Mouse (Mus musculus) heart, adult 2 months (tissue): Measurements from ENCODE around the gene Acsl1. TPM values are rescaled to one million over a fixed set of nuclear protein-coding genes. Genes with fewer than 3 reads are reported as not detected.

ENCODE experiments used
- DNase-seq, 2 experiments: peaks; one replicate each; pipeline ENCODE4 v3.0.0; 2021
- H3K27ac ChIP-seq: fragments of 200-600 bp; 2 replicates; pipeline ENCODE4 v1.8.1; 2022
- H3K27me3 ChIP-seq: fragments of 200-500 bp; 2 replicates; pipeline ENCODE4 v1.6.1; 2012; ENCODE audit warnings: mild to moderate bottlenecking, low read length, inconsistent platforms, mixed read lengths; ENCODE audit not compliant: control insufficient read depth, insufficient read depth
- H3K36me3 ChIP-seq: fragments of 200-500 bp; 2 replicates; pipeline ENCODE4 v1.6.1; 2012; ENCODE audit warnings: low read length, inconsistent platforms; ENCODE audit not compliant: control insufficient read depth, insufficient read depth
- H3K4me1 ChIP-seq: fragments of 200-500 bp; 2 replicates; pipeline ENCODE4 v1.6.1; 2011; ENCODE audit warnings: low read length; ENCODE audit not compliant: control insufficient read depth, insufficient read depth
- H3K4me3 ChIP-seq: fragments of 200-600 bp; 2 replicates; pipeline ENCODE4 v1.8.1; 2022
- H3K79me2 ChIP-seq: fragments of 200-500 bp; replicated peaks from 2 replicates; pipeline ENCODE4 v1.6.1; 2012; ENCODE audit warnings: mild to moderate bottlenecking, inconsistent platforms, low read length, moderate library complexity, mixed read lengths; ENCODE audit not compliant: control insufficient read depth, insufficient read depth
- H3K9ac ChIP-seq: fragments of 200-500 bp; 2 replicates; pipeline ENCODE4 v1.6.1; 2012; ENCODE audit warnings: low read depth, mild to moderate bottlenecking, control low read depth, inconsistent platforms, low read length, mixed read lengths
- CTCF ChIP-seq: fragments of 200-600 bp; IDR thresholded peaks from 2 replicates; pipeline ENCODE4 v1.8.1; 2022; ENCODE audit warnings: antibody characterized with exemption, mild to moderate bottlenecking, moderate library complexity
- EP300 ChIP-seq: fragments of 200-500 bp; IDR thresholded peaks from 2 replicates; pipeline ENCODE4 v1.6.1; 2011; ENCODE audit warnings: low read depth, low read length, control low read depth; ENCODE audit not compliant: insufficient read depth
- POLR2A ChIP-seq: fragments of 200-500 bp; IDR thresholded peaks from 2 replicates; pipeline ENCODE4 v1.6.1; 2011; ENCODE audit warnings: mild to moderate bottlenecking, low read depth, low read length, control low read depth; ENCODE audit not compliant: insufficient read depth
- WGBS: fragments of 180-500 bp; shearing (Covaris S2); methylation state at CpG from one replicate; pipeline ENCODE4 v1.1.7; 2018; 5-methylcytosine and 5-hydroxymethylcytosine counted together
- intact Hi-C: fragments of 180-260 bp; cut with DNase I; formaldehyde crosslinking; loops from one replicate; pipeline ENCODE4 v1.15.1; 2025
- polyA plus RNA-seq: library from polyadenylated mRNA; depleted of rRNA; stranded (reverse); fragments of >200 nt; gene quantifications from 2 replicates; pipeline ENCODE4 v1.2.3, GENCODE M21; 2012
- total RNA-seq, 2 experiments: library from RNA; stranded (reverse); gene quantifications; 2 replicates each; pipeline ENCODE4 v1.2.3; 2021

Acsl1 gene
- total and polyA plus RNA-seq, 3 experiments: 330 to 911 (median 774) TPM

- Histone ChIP-seq H3K79me2 (no peaks in the 10 kb centered on the region), H3K9ac (no peak overlapping the region), H3K4me3 (no peak overlapping the region), H3K27ac (no peak overlapping the region), H3K36me3 (no peaks in the 10 kb centered on the region), H3K27me3 (no peaks in the 10 kb centered on the region), H3K4me1 (no peaks in the 10 kb centered on the region)
- TF ChIP-seq POLR2A (no peak), EP300 (0 out of 2 replicates have a peak, but pooled peaks have one; percentile 21)
- DNase-seq: peak; percentile 71 to 78
- 25% methylated on average over 5 of the region's 5 CpGs for WGBS
- intact Hi-C loops: loop anchor here (10.0 kb wide), 1 partner anchor 355 kb away; no protein-coding TSS in a partner anchor
Observed at GRCm38 (mm10) chr8:46539701-46540100, 68.9 kb downstream of the Acsl1 start.

GRCm38 (mm10) chr8:46543191-46543590 is 72.4 kb downstream of the Acsl1 start:
- no peaks in the 10 kb centered on the region for H3K36me3 ChIP-seq
- H3K27me3 ChIP-seq: no peaks in the 10 kb centered on the region
- H3K4me3 ChIP-seq: no peak overlapping the region
- intact Hi-C loops: loop anchor here (10.0 kb wide), 1 partner anchor 358 kb away; no protein-coding TSS in a partner anchor
- no peak for DNase-seq
- 61% methylated on average over 7 of the region's 7 CpGs for WGBS
- H3K27ac ChIP-seq: no peak overlapping the region
- H3K9ac ChIP-seq: no peak overlapping the region
- no peak for TF ChIP-seq EP300
- TF ChIP-seq POLR2A: no peak
- H3K4me1 ChIP-seq: no peaks in the 10 kb centered on the region; the same call in 1 of the 2 replicates
- no peaks in the 10 kb centered on the region for H3K79me2 ChIP-seq

- intact Hi-C loops: loop anchor here (10.0 kb wide), 1 partner anchor 359 kb away; no protein-coding TSS in a partner anchor
- Histone ChIP-seq H3K79me2 (no peaks in the 10 kb centered on the region), H3K36me3 (no peaks in the 10 kb centered on the region), H3K9ac (no peak overlapping the region), H3K27ac (no peak overlapping the region), H3K27me3 (no peaks in the 10 kb centered on the region), H3K4me1 (no peaks in the 10 kb centered on the region; the same call in 1 of the 2 replicates), H3K4me3 (no peak overlapping the region)
- 63% methylated on average over 6 of the region's 6 CpGs for WGBS
- no peak for TF ChIP-seq CTCF
- TF ChIP-seq POLR2A: no peak
- no peak for DNase-seq
Observed at GRCm38 (mm10) chr8:46543662-46544061, 72.8 kb downstream of the Acsl1 start.

GRCm38 (mm10) chr8:46545854-46546253 is 75.0 kb downstream of the Acsl1 start:
- no peak for DNase-seq
- no peak overlapping the region for H3K4me3 ChIP-seq
- no peaks in the 10 kb centered on the region for H3K27me3 ChIP-seq
- H3K4me1 ChIP-seq: no peaks in the 10 kb centered on the region; the same call in 1 of the 2 replicates
- TF ChIP-seq EP300: no peak
- no peak for TF ChIP-seq POLR2A
- no peak for TF ChIP-seq CTCF
- H3K27ac ChIP-seq: no peak overlapping the region; the same call in 1 of the 2 replicates
- intact Hi-C loops: loop anchor here (2.0 to 10.0 kb wide), 4 partner anchors 75 to 361 kb away; partner anchors contain the start of gene Acsl1
- 84% methylated on average over 5 of the region's 5 CpGs for WGBS
- H3K36me3 ChIP-seq: no peaks in the 10 kb centered on the region
- no peak overlapping the region for H3K9ac ChIP-seq
- H3K79me2 ChIP-seq: no peaks in the 10 kb centered on the region

- peak overlapping the region; percentile 12; the same call in 1 of the 2 replicates for H3K27ac ChIP-seq
- no peaks in the 10 kb centered on the region for H3K79me2 ChIP-seq
- H3K9ac ChIP-seq: no peak overlapping the region
- H3K27me3 ChIP-seq: no peaks in the 10 kb centered on the region
- H3K4me3 ChIP-seq: no peak overlapping the region
- TF ChIP-seq POLR2A (no peak), EP300 (no peak), CTCF (peak; percentile 35)
- intact Hi-C loops: loop anchor here (1.0 to 10.0 kb wide), 5 partner anchors 76 to 362 kb away; partner anchors contain the start of gene Acsl1
- H3K4me1 ChIP-seq: peaks cover 1% of the 10 kb centered on the region; the same call in 1 of the 2 replicates
- WGBS: 43% methylated on average over 11 of the region's 11 CpGs
- peak; percentile 28 to 30 for DNase-seq
- no peaks in the 10 kb centered on the region for H3K36me3 ChIP-seq
Observed at GRCm38 (mm10) chr8:46546431-46547176, 75.8 kb downstream of the Acsl1 start.

- DNase-seq: peak in 1 of 2 experiments; percentile 21
- no peaks in the 10 kb centered on the region for H3K79me2 ChIP-seq
- TF ChIP-seq CTCF: peak; percentile 85
- TF ChIP-seq EP300: no peak
- intact Hi-C loops: loop anchor here (1.0 to 10.0 kb wide), 5 partner anchors 76 to 362 kb away; partner anchors contain the start of gene Acsl1
- H3K4me3 ChIP-seq: no peak overlapping the region
- H3K4me1 ChIP-seq: peaks cover 1% of the 10 kb centered on the region; the same call in 1 of the 2 replicates
- 30% methylated on average over 4 of the region's 4 CpGs for WGBS
- H3K27me3 ChIP-seq: no peaks in the 10 kb centered on the region
- H3K9ac ChIP-seq: no peak overlapping the region
- H3K27ac ChIP-seq: no peak overlapping the region
- H3K36me3 ChIP-seq: no peaks in the 10 kb centered on the region
Observed at GRCm38 (mm10) chr8:46547245-46547644, 76.4 kb downstream of the Acsl1 start.
